Mouse (Mus musculus) liver, embryonic 14.5 days (tissue): ENCODE results near the gene Hist3h2a. TPM values are rescaled to one million over a fixed set of nuclear protein-coding genes. Genes with fewer than 3 reads are reported as not detected.

ENCODE experiments used
- ATAC-seq: fragments of 200-750 bp; cut with Nextera tagmentation; 2 replicates; pipeline ENCODE4 v1.8.0; 2017; ENCODE audit warnings: moderate number of reproducible peaks, mild to moderate bottlenecking, moderate library complexity; ENCODE audit not compliant: insufficient read depth
- DNase-seq, 3 experiments: peaks; one replicate each; pipeline ENCODE4 v3.0.0-alpha.2; 2012 to 2013; ENCODE audit warnings: low read depth in 3 of 3, low spot score in 3 of 3
- H3K27ac ChIP-seq: fragments of 300-500 bp; sonication (generic); 2 replicates; pipeline ENCODE4 v1.5.1; 2014; ENCODE audit warnings: moderate library complexity, mild to moderate bottlenecking, control low read depth, inconsistent platforms
- H3K27me3 ChIP-seq: fragments of 300-500 bp; sonication (generic); 2 replicates; pipeline ENCODE4 v1.6.1; 2014; ENCODE audit warnings: mild to moderate bottlenecking, low read length, moderate library complexity; ENCODE audit not compliant: control insufficient read depth, insufficient read depth
- H3K36me3 ChIP-seq: fragments of 300-500 bp; sonication (generic); replicated peaks from 2 replicates; pipeline ENCODE4 v1.6.1; 2014; ENCODE audit warnings: low read depth; ENCODE audit not compliant: control insufficient read depth, insufficient read depth
- H3K4me1 ChIP-seq, 2 experiments: fragments of 200-500 bp in 1 of 2; fragments of 300-500 bp in 1 of 2; sonication (generic) in 1 of 2; replicated peaks; 2 replicates each; pipeline ENCODE4 v1.6.1; 2012 to 2014; ENCODE audit warnings: antibody characterized with exemption in 1 of 2, inconsistent platforms in 1 of 2, low read length in 1 of 2; ENCODE audit not compliant: control insufficient read depth in 2 of 2, insufficient read depth in 2 of 2
- H3K4me2 ChIP-seq: fragments of 300-500 bp; sonication (generic); 2 replicates; pipeline ENCODE4 v1.6.1; 2014; ENCODE audit warnings: low read depth, mild to moderate bottlenecking, control low read depth, moderate library complexity
- H3K4me3 ChIP-seq, 2 experiments: fragments of 200-500 bp in 1 of 2; fragments of 300-500 bp in 1 of 2; sonication (generic) in 1 of 2; 2 replicates each; pipeline ENCODE4 v1.5.1; 2012 to 2014; ENCODE audit warnings: low read depth in 2 of 2, low read length in 2 of 2, mild to moderate bottlenecking in 2 of 2, control low read depth in 1 of 2, inconsistent platforms in 1 of 2, moderate library complexity in 1 of 2; ENCODE audit not compliant: insufficient read depth in 1 of 2
- H3K9ac ChIP-seq: fragments of 300-500 bp; sonication (generic); replicated peaks from 2 replicates; pipeline ENCODE4 v1.6.1; 2014; ENCODE audit warnings: mild to moderate bottlenecking, control low read depth, moderate library complexity
- H3K9me3 ChIP-seq: fragments of 300-500 bp; sonication (generic); 2 replicates; pipeline ENCODE4 v1.6.1; 2016; ENCODE audit warnings: low read length, mixed read lengths; ENCODE audit not compliant: control insufficient read depth
- CTCF ChIP-seq: IDR thresholded peaks from 2 replicates; pipeline ENCODE4 v1.5.1; 2016; ENCODE audit warnings: antibody characterized with exemption, low read depth, control low read depth
- EP300 ChIP-seq: IDR thresholded peaks from 2 replicates; pipeline ENCODE4 v1.6.1; 2016; ENCODE audit warnings: antibody characterized with exemption, low read depth
- WGBS: fragments of 180-500 bp; shearing (Covaris S2); extraction: QIAGEN DNeasy Blood & Tissue Kit; methylation state at CpG from one replicate; pipeline ENCODE4 v1.1.7; 2014; ENCODE audit not compliant: insufficient replicate concordance; 5-methylcytosine and 5-hydroxymethylcytosine counted together
- polyA plus RNA-seq, 2 experiments: library from polyadenylated mRNA; depleted of rRNA in 1 of 2; stranded (reverse) in 1 of 2; unstranded in 1 of 2; fragments of >200 nt; fragmentation: Nextera tagmentation in 1 of 2; extraction: Ambion mirVana in 1 of 2; gene quantifications; 2 replicates each; pipeline versions ENCODE4 v1.2.1 to v1.2.3; 2012 to 2014

The Hist3h2a gene
- polyA plus RNA-seq, 2 experiments = 11.0 to 13.5 TPM

DNA sequence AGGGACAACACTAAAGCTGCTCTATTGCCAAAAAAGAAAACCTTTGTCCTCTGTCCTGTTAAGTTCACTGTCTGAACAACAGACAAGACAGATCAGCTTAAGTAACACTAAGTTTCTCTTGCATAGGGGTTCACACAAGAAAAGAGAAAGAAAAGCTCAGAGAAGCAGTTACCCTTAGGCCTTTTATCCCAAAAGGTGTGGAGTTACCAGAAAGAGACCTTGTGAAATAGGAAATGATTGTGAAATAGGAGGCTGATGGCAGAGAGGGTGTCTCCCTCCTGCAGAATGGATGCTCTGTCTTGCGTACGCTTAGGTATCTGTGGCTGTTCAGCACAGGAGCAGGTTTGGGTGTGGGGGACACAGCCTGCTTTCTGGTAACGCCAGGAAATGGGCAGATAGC, 24.7 kb downstream of the Hist3h2a start:
- H3K4me3 ChIP-seq = peak overlapping the region; percentile 65 to 96
- TF ChIP-seq CTCF = no peak
- no peak for TF ChIP-seq EP300
- H3K27me3 ChIP-seq = no peaks in the 10 kb centered on the region
- peak overlapping the region; percentile 78 for H3K4me2 ChIP-seq
- no peak for ATAC-seq
- H3K27ac ChIP-seq = peak overlapping the region; percentile 45
- peaks cover 17% of the 10 kb centered on the region for H3K36me3 ChIP-seq
- peak overlapping the region; percentile 93 for H3K9ac ChIP-seq
- WGBS = 45% methylated on average over 3 of the region's 3 CpGs
- H3K4me1 ChIP-seq = peaks cover 7 to 17% of the 10 kb centered on the region in 2 experiments
- H3K9me3 ChIP-seq = no peaks in the 10 kb centered on the region
- no peak for DNase-seq

DNA sequence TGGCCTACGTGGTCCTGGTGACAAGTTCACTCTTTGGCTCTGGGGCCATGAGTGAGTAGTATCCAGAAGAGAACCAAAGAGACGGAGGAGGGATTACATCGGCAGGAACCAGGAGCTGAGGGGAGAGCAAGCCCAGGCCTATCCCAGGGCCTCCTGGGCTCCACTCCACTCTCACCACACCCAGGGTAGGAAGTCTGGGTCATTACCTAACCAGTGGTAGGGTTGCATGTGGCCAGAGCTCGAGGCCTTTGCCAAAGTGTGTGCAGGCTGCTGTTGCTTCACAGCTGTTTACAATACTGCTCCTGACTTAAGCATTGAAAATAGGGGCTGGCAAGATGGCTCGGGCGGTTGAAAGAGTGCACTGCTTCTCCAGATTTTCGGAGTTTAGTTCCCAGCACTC, 25.2 kb downstream of the Hist3h2a start:
- Histone ChIP-seq H3K4me2 (peak overlapping the region; percentile 78), H3K4me1 (peaks cover 7 to 17% of the 10 kb centered on the region in 2 experiments), H3K27ac (no peak overlapping the region; the same call in 1 of the 2 replicates), H3K9ac (peak overlapping the region; percentile 93), H3K27me3 (no peaks in the 10 kb centered on the region), H3K4me3 (peak overlapping the region; percentile 65 to 96), H3K9me3 (no peaks in the 10 kb centered on the region), H3K36me3 (peaks cover 17% of the 10 kb centered on the region)
- DNase-seq = no peak
- 51% methylated on average over 7 of the region's 7 CpGs for WGBS
- TF ChIP-seq EP300 (no peak), CTCF (no peak)
- ATAC-seq = no peak

DNA sequence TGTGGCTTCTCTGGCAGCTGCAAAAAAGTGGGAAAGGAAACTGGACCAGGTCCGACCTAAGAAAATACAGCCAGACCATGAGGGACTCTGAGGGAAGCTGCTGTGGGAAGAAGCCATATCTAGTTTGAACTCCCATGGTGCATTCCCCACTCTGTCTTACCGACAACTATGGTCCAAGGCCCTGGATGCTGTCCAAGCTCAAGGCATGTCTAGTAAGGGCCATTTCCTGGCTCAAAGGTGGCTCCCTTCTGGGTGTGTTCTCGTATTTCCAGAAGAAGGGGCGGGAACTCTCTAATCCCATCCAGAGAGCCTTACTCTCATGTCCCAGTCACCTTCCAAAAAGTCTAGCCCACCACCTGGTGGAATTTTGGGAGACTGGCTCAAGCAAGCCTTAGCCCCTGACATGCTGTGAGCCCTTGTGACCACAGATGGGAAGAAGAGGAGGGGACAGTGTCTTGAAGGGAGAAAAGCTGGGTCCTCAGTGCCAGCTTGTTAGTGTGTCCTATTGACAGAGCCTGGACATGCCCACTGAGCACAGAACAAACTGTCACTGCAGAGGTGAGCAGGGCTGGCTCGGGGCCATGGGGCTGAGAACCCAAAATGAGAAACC, 26.0 kb downstream of the Hist3h2a start:
- no peak overlapping the region for H3K4me3 ChIP-seq
- no peak overlapping the region for H3K9ac ChIP-seq

DNA sequence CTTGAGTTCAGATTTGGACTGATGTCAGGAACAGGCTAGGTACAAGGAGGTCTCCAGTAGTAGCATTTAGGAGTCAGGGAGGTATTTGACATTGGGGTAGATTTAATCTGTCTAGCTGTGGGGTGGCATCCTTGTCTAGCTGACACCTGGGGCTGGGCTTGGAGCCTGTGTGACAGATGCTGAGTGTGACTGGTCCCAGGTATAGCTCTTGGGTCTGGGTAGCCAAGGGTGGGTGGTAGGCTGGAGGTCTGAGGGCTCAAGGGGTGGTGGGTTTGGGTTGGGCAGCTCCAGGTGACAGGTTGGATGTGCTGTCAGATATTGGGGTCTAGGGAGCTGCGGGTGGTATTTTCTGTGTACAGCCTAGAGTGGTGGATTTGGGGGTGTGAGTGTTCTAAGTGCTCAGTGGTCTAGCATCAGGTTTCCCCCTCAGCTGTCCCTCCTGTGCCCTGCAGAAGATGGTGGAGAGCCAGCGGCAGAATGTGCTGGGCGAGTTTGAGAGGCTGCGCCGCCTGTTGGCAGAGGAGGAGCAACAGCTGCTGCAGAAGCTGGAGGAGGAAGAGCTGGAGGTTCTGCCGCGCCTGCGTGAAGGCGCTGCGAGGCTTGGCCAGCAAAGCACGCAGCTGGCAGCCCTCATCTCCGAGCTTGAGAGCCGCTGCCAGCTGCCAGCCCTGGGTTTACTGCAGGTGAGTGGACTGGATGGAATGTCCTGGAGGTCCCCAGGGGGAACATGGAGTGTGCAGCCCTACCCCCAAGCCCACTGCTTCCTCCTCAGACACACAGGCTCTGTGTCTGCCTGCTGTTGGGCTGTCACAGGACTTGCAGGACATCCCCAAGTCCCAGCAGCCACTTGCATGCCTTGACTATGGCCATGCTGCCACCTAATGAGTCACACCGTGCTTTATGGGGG, 27.3 kb downstream of the Hist3h2a start:
- peaks cover 7 to 14% of the 10 kb centered on the region in 2 experiments for H3K4me1 ChIP-seq
- no peak overlapping the region for H3K27ac ChIP-seq
- ATAC-seq (no peak), DNase-seq (no peak)
- 58% methylated on average over 14 of the region's 14 CpGs for WGBS
- TF ChIP-seq EP300 = no peak
- peak; percentile 79 for TF ChIP-seq CTCF
- no peak overlapping the region for H3K9ac ChIP-seq
- H3K27me3 ChIP-seq = no peaks in the 10 kb centered on the region
- H3K9me3 ChIP-seq = no peaks in the 10 kb centered on the region
- no peak overlapping the region for H3K4me3 ChIP-seq
- peaks cover 17% of the 10 kb centered on the region for H3K36me3 ChIP-seq
- no peak overlapping the region for H3K4me2 ChIP-seq

More for the DNA sequence above, 26.0 kb downstream of the Hist3h2a start:
- ATAC-seq (no peak), DNase-seq (no peak)
- H3K27ac ChIP-seq = no peak overlapping the region
- no peaks in the 10 kb centered on the region for H3K27me3 ChIP-seq
- no peaks in the 10 kb centered on the region for H3K9me3 ChIP-seq
- no peak for TF ChIP-seq CTCF
- TF ChIP-seq EP300 = no peak
- peaks cover 7 to 17% of the 10 kb centered on the region in 2 experiments for H3K4me1 ChIP-seq
- H3K4me2 ChIP-seq = peak overlapping the region; percentile 78
- peaks cover 17% of the 10 kb centered on the region for H3K36me3 ChIP-seq
- WGBS = 73% methylated on average over 5 of the region's 5 CpGs

DNA sequence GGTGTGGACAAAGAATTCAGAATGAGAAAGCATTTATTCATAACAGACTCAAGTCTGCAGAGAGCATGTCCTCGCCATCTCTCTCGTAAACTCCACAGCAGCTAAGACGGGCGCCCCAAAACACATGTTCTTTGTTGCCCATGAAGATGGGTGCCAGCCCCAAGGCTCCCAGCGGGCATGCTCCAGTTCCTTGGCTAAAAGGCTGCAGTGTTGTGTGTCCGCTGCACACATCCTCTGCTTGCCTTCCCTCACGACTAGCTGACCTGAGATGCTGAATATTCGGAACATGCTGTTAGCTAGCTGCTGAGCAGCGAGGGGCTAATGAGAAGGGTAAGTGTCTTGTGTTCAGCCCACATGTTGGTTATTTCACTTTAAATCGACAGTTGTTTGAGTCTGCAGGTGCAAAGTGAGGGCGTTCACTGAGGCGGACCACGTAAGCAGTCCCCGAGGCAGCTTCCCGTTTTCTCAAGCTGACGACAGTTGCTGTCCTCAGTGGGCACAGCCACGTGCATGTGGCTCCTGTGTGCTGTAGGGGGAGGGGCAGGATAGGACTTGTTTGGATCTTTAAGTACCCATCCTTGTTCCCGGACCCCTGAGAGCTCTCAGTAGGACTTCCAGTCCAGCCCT, 28.1 kb downstream of the Hist3h2a start:
- Histone ChIP-seq H3K4me1 (peaks cover 7 to 14% of the 10 kb centered on the region in 2 experiments), H3K9me3 (no peaks in the 10 kb centered on the region), H3K27me3 (no peaks in the 10 kb centered on the region), H3K4me3 (no peak overlapping the region), H3K27ac (no peak overlapping the region), H3K9ac (no peak overlapping the region), H3K4me2 (no peak overlapping the region), H3K36me3 (peaks cover 20% of the 10 kb centered on the region)
- DNase-seq (no peak), ATAC-seq (no peak)
- WGBS = 73% methylated on average over 18 of the region's 18 CpGs
- no peak for TF ChIP-seq CTCF
- TF ChIP-seq EP300 = no peak
